Mouse (Mus musculus) kidney, embryonic 15.5 days (tissue): Measurements from ENCODE around the gene Lhfpl2. TPM values are rescaled to one million over a fixed set of nuclear protein-coding genes. Genes with fewer than 3 reads are reported as not detected.

Experiments
- ATAC-seq: fragments of 200-750 bp; cut with Nextera tagmentation; replicated peaks from 2 replicates; pipeline ENCODE4 v1.8.0; 2017; ENCODE audit warnings: moderate TSS enrichment; ENCODE audit not compliant: low FRiP score
- H3K27ac ChIP-seq: fragments of 300-500 bp; sonication (generic); 2 replicates; pipeline ENCODE4 v1.5.1; 2015; ENCODE audit warnings: mild to moderate bottlenecking, inconsistent platforms
- H3K27me3 ChIP-seq: fragments of 300-500 bp; sonication (generic); 2 replicates; pipeline ENCODE4 v1.6.1; 2015; ENCODE audit warnings: inconsistent platforms
- H3K36me3 ChIP-seq: fragments of 300-500 bp; sonication (generic); 2 replicates; pipeline ENCODE4 v1.6.1; 2015; ENCODE audit warnings: inconsistent platforms
- H3K4me1 ChIP-seq: fragments of 300-500 bp; sonication (generic); 2 replicates; pipeline ENCODE4 v1.6.1; 2015; ENCODE audit warnings: inconsistent platforms
- H3K4me2 ChIP-seq: fragments of 300-500 bp; sonication (generic); 2 replicates; pipeline ENCODE4 v1.6.1; 2015; ENCODE audit warnings: moderate library complexity, mild to moderate bottlenecking, inconsistent platforms
- H3K4me3 ChIP-seq: fragments of 300-500 bp; sonication (generic); replicated peaks from 2 replicates; pipeline ENCODE4 v1.5.1; 2015; ENCODE audit warnings: mild to moderate bottlenecking, inconsistent platforms
- H3K9ac ChIP-seq: fragments of 300-500 bp; sonication (generic); 2 replicates; pipeline ENCODE4 v1.6.1; 2015; ENCODE audit warnings: mild to moderate bottlenecking, inconsistent platforms
- H3K9me3 ChIP-seq: fragments of 300-500 bp; sonication (generic); replicated peaks from 2 replicates; pipeline ENCODE4 v1.6.1; 2016; ENCODE audit warnings: inconsistent platforms
- WGBS: fragments of 180-500 bp; shearing (Covaris S2); methylation state at CpG from one replicate; pipeline ENCODE4 v1.1.7; 2015; ENCODE audit warnings: mixed read lengths; 5-methylcytosine and 5-hydroxymethylcytosine counted together
- polyA plus RNA-seq: library from polyadenylated mRNA; unstranded; fragments of >200 nt; fragmentation: Nextera tagmentation; extraction: Ambion mirVana; gene quantifications from 2 replicates; pipeline ENCODE4 v1.2.1, GENCODE M21; 2015

Lhfpl2 gene
- polyA plus RNA-seq, 1 experiment from 2014 or later, result 89.1 TPM

- H3K27me3 ChIP-seq, result no peaks in the 10 kb centered on the region
- no peak for ATAC-seq
- 77% methylated on average over 5 of the region's 5 CpGs for WGBS
Measured at GRCm38 (mm10) chr13:94171612-94172011, 114.0 kb downstream of the Lhfpl2 start.

GRCm38 (mm10) chr13:94172533-94173310 is 115.1 kb downstream of the Lhfpl2 start:
- H3K4me2 ChIP-seq, result no peak overlapping the region
- no peak overlapping the region for H3K4me3 ChIP-seq
- no peaks in the 10 kb centered on the region for H3K27me3 ChIP-seq
- WGBS, result 66% methylated on average over 15 of the region's 15 CpGs
- ATAC-seq, result peak; percentile 26; the same call in 1 of the 2 replicates
- no peaks in the 10 kb centered on the region for H3K9me3 ChIP-seq
- peaks cover 64% of the 10 kb centered on the region for H3K4me1 ChIP-seq
- no peak overlapping the region for H3K9ac ChIP-seq
- peak overlapping the region; percentile 76; the same call in 1 of the 2 replicates for H3K27ac ChIP-seq
- H3K36me3 ChIP-seq, result peaks cover 30% of the 10 kb centered on the region

More at GRCm38 (mm10) chr13:94171612-94172011, 114.0 kb downstream of the Lhfpl2 start:
- Histone ChIP-seq H3K27ac (0 out of 2 replicates have a peak overlapping the region, but pooled peaks have one; percentile 4), H3K36me3 (peaks cover 20% of the 10 kb centered on the region), H3K4me1 (peaks cover 59% of the 10 kb centered on the region), H3K4me3 (no peak overlapping the region), H3K9me3 (no peaks in the 10 kb centered on the region), H3K4me2 (no peak overlapping the region), H3K9ac (no peak overlapping the region)

GRCm38 (mm10) chr13:94173633-94174576 is 116.3 kb downstream of the Lhfpl2 start:
- peak overlapping the region; percentile 90 for H3K4me2 ChIP-seq
- H3K9me3 ChIP-seq, result no peaks in the 10 kb centered on the region
- H3K27me3 ChIP-seq, result no peaks in the 10 kb centered on the region
- H3K36me3 ChIP-seq, result peaks cover 42% of the 10 kb centered on the region
- H3K27ac ChIP-seq, result peak overlapping the region; percentile 76
- peak; percentile 44 for ATAC-seq
- peak overlapping the region; percentile 42 for H3K9ac ChIP-seq
- H3K4me3 ChIP-seq, result peak overlapping the region; percentile 48
- H3K4me1 ChIP-seq, result peaks cover 70% of the 10 kb centered on the region
- WGBS, result 8% methylated on average over 54 of the region's 55 CpGs

GRCm38 (mm10) chr13:94174577-94175279 is 117.1 kb downstream of the Lhfpl2 start:
- no peaks in the 10 kb centered on the region for H3K9me3 ChIP-seq
- H3K27me3 ChIP-seq, result no peaks in the 10 kb centered on the region
- peak overlapping the region; percentile 48 for H3K4me3 ChIP-seq
- WGBS, result 34% methylated on average over 16 of the region's 16 CpGs
- no peak for ATAC-seq
- peak overlapping the region; percentile 42 for H3K9ac ChIP-seq
- peaks cover 78% of the 10 kb centered on the region for H3K4me1 ChIP-seq
- H3K36me3 ChIP-seq, result peaks cover 50% of the 10 kb centered on the region
- 0 out of 2 replicates have a peak overlapping the region, but pooled peaks have one; percentile 10 for H3K27ac ChIP-seq
- peak overlapping the region; percentile 90 for H3K4me2 ChIP-seq

GRCm38 (mm10) chr13:94175379-94176050 is 117.9 kb downstream of the Lhfpl2 start:
- Histone ChIP-seq H3K9me3 (no peaks in the 10 kb centered on the region), H3K9ac (no peak overlapping the region), H3K36me3 (peaks cover 55% of the 10 kb centered on the region), H3K4me2 (peak overlapping the region; percentile 90), H3K4me3 (peak overlapping the region; percentile 48; the same call in 1 of the 2 replicates), H3K27me3 (no peaks in the 10 kb centered on the region), H3K27ac (peak overlapping the region; percentile 41; the same call in 1 of the 2 replicates), H3K4me1 (peaks cover 78% of the 10 kb centered on the region)
- ATAC-seq, result no peak
- 67% methylated on average over 6 of the region's 6 CpGs for WGBS

- H3K27ac ChIP-seq, result 0 out of 2 replicates have a peak overlapping the region, but pooled peaks have one; percentile 15
- no peaks in the 10 kb centered on the region for H3K9me3 ChIP-seq
- H3K27me3 ChIP-seq, result no peaks in the 10 kb centered on the region
- ATAC-seq, result no peak
- H3K4me3 ChIP-seq, result no peak overlapping the region
- 49% methylated on average over 7 of the region's 7 CpGs for WGBS
- H3K36me3 ChIP-seq, result peaks cover 61% of the 10 kb centered on the region
- no peak overlapping the region for H3K9ac ChIP-seq
- H3K4me1 ChIP-seq, result peaks cover 68% of the 10 kb centered on the region
- no peak overlapping the region for H3K4me2 ChIP-seq
Measured at GRCm38 (mm10) chr13:94177148-94177547, 119.6 kb downstream of the Lhfpl2 start.

GRCm38 (mm10) chr13:94178401-94179040 is 120.9 kb downstream of the Lhfpl2 start:
- Histone ChIP-seq H3K4me1 (peaks cover 55% of the 10 kb centered on the region), H3K36me3 (peaks cover 61% of the 10 kb centered on the region), H3K9me3 (no peaks in the 10 kb centered on the region), H3K4me2 (no peak overlapping the region), H3K27me3 (no peaks in the 10 kb centered on the region), H3K4me3 (no peak overlapping the region), H3K27ac (peak overlapping the region; percentile 27; the same call in 1 of the 2 replicates), H3K9ac (no peak overlapping the region)
- WGBS, result 51% methylated on average over 11 of the region's 11 CpGs
- peak; percentile 33; the same call in 1 of the 2 replicates for ATAC-seq

- Histone ChIP-seq H3K36me3 (peaks cover 65% of the 10 kb centered on the region), H3K4me3 (no peak overlapping the region), H3K4me2 (no peak overlapping the region), H3K4me1 (peaks cover 33% of the 10 kb centered on the region), H3K27ac (no peak overlapping the region), H3K9me3 (no peaks in the 10 kb centered on the region), H3K9ac (no peak overlapping the region), H3K27me3 (no peaks in the 10 kb centered on the region)
- WGBS, result 83% methylated on average over 5 of the region's 5 CpGs
- ATAC-seq, result no peak
Measured at GRCm38 (mm10) chr13:94180477-94181420, 123.2 kb downstream of the Lhfpl2 start.

- no peak overlapping the region for H3K27ac ChIP-seq
- H3K4me2 ChIP-seq, result no peak overlapping the region
- peaks cover 57% of the 10 kb centered on the region for H3K36me3 ChIP-seq
- 79% methylated on average over 5 of the region's 5 CpGs for WGBS
- no peak for ATAC-seq
- H3K4me3 ChIP-seq, result no peak overlapping the region
- no peaks in the 10 kb centered on the region for H3K27me3 ChIP-seq
- no peaks in the 10 kb centered on the region for H3K9me3 ChIP-seq
- peaks cover 29% of the 10 kb centered on the region for H3K4me1 ChIP-seq
- no peak overlapping the region for H3K9ac ChIP-seq
Measured at GRCm38 (mm10) chr13:94182026-94182425, 124.4 kb downstream of the Lhfpl2 start.
